Mouse (Mus musculus) MEL (cell line): ENCODE measurements around the gene Hist1h1b. TPM values are rescaled to one million over a fixed set of nuclear protein-coding genes. Genes with fewer than 3 reads are reported as not detected.
"Not testable (repeated sequence)": the region's sequence is repeated elsewhere in the genome, so short reads cannot be mapped to it uniquely, and the experiment has no call there.

ENCODE experiments used
- DNase-seq: peaks from one replicate; pipeline ENCODE4 v3.0.0; 2011; ENCODE audit warnings: low read depth, low spot score
- H3K27ac ChIP-seq: 2 replicates; pipeline ENCODE4 v1.5.1; 2012; ENCODE audit warnings: low read depth, mild to moderate bottlenecking, control low read depth, low read length, moderate library complexity; ENCODE audit not compliant: control insufficient read depth
- H3K27me3 ChIP-seq, 2 experiments: fragments of 150-350 bp in 1 of 2; sonication (generic) in 1 of 2; 2 replicates each; pipeline ENCODE4 v1.6.1; 2012; ENCODE audit warnings: low read length in 2 of 2, mild to moderate bottlenecking in 2 of 2, improper control_type of control experiment in 1 of 2, moderate library complexity in 1 of 2; ENCODE audit not compliant: insufficient read depth in 2 of 2, control insufficient read depth in 1 of 2
- H3K36me3 ChIP-seq, 2 experiments: 2 replicates each; pipeline ENCODE4 v1.6.1; 2012 to 2014; ENCODE audit warnings: low read length in 2 of 2, improper control_type of control experiment in 1 of 2, inconsistent platforms in 1 of 2, mild to moderate bottlenecking in 1 of 2; ENCODE audit not compliant: insufficient read depth in 2 of 2, control insufficient read depth in 1 of 2
- H3K4me1 ChIP-seq, 2 experiments: fragments of 150-350 bp in 1 of 2; sonication (generic) in 1 of 2; 2 replicates each; pipeline ENCODE4 v1.6.1; 2012; ENCODE audit warnings: low read length in 2 of 2, improper control_type of control experiment in 1 of 2, mild to moderate bottlenecking in 1 of 2; ENCODE audit not compliant: insufficient read depth in 2 of 2, control insufficient read depth in 1 of 2
- H3K4me3 ChIP-seq, 2 experiments: fragments of 150-350 bp in 1 of 2; sonication (generic) in 1 of 2; 2 replicates each; pipeline ENCODE4 v1.5.1; 2012; ENCODE audit warnings: low read depth in 2 of 2, low read length in 2 of 2, mild to moderate bottlenecking in 2 of 2, moderate library complexity in 2 of 2, control low read depth in 1 of 2, improper control_type of control experiment in 1 of 2; ENCODE audit not compliant: control insufficient read depth in 1 of 2, insufficient read depth in 1 of 2
- H3K79me2 ChIP-seq: 2 replicates; pipeline ENCODE4 v1.6.1; 2012; ENCODE audit warnings: mild to moderate bottlenecking, low read length, moderate library complexity; ENCODE audit not compliant: control insufficient read depth, poor library complexity, insufficient read depth
- H3K9ac ChIP-seq: 2 replicates; pipeline ENCODE4 v1.6.1; 2012; ENCODE audit warnings: low read depth, mild to moderate bottlenecking, control low read depth, low read length, moderate library complexity; ENCODE audit not compliant: control insufficient read depth, poor library complexity, severe bottlenecking
- H3K9me3 ChIP-seq: fragments of 150-350 bp; sonication (generic); replicated peaks from 2 replicates; pipeline ENCODE4 v1.6.1; 2012; ENCODE audit warnings: mild to moderate bottlenecking, low read length, improper control_type of control experiment, moderate library complexity; ENCODE audit not compliant: insufficient read depth
- NELFE ChIP-seq: IDR thresholded peaks from 2 replicates; pipeline ENCODE4 v1.6.1; 2011; ENCODE audit warnings: low read depth, low read length, improper control_type of control experiment
- POLR2A ChIP-seq, 2 experiments: IDR thresholded peaks; 2 replicates each; pipeline ENCODE4 v1.6.1; 2011 to 2012; ENCODE audit warnings: low read length in 2 of 2, mild to moderate bottlenecking in 2 of 2, control low read depth in 1 of 2, improper control_type of control experiment in 1 of 2, low read depth in 1 of 2, moderate library complexity in 1 of 2; ENCODE audit not compliant: control insufficient read depth in 1 of 2, insufficient read depth in 1 of 2, poor library complexity in 1 of 2
- ZMIZ1 ChIP-seq: IDR thresholded peaks from 2 replicates; pipeline ENCODE4 v1.6.1; 2012; ENCODE audit warnings: low read depth, mild to moderate bottlenecking, inconsistent platforms, low read length, improper control_type of control experiment, moderate library complexity
- polyA plus RNA-seq, 2 experiments: library from polyadenylated mRNA; stranded (reverse) in 1 of 2; unstranded in 1 of 2; fragments of >175 nt in 1 of 2; fragments of >200 nt in 1 of 2; gene quantifications; 2 replicates each; pipeline versions ENCODE4 v1.2.1 to v1.2.4; 2012; ENCODE audit warnings: low replicate concordance in 2 of 2, low read depth in 1 of 2; ENCODE audit not compliant: insufficient read length in 2 of 2, insufficient read depth in 1 of 2, missing spikeins in 1 of 2
- total RNA-seq: library from RNA; depleted of rRNA; stranded (reverse); fragments of 300-350 nt; gene quantifications from 2 replicates; pipeline ENCODE4 v1.2.3, GENCODE M21; 2012

The Hist1h1b gene
- total and polyA plus RNA-seq, 3 experiments: 2.9 to 1,140 TPM; not detected in 1

- not testable (repeated sequence) for DNase-seq
Observed at GRCm38 (mm10) chr13:21812092-21812491, 31.7 kb upstream of the Hist1h1b start.

GRCm38 (mm10) chr13:21811539-21811938 is 31.1 kb upstream of the Hist1h1b start, which contains the start of gene Hist1h4m:
Hist1h4m (plus strand) TSS chr13:21811746.
- H3K9me3 ChIP-seq, H3K4me1 ChIP-seq, H3K36me3 ChIP-seq, H3K4me3 ChIP-seq, H3K27me3 ChIP-seq, DNase-seq, H3K79me2 ChIP-seq: not testable (repeated sequence)
- peak within 1 kb of the TSS; percentile 69 for H3K27ac ChIP-seq
- H3K9ac ChIP-seq: 0 out of 2 replicates have a peak within 1 kb of the TSS, but pooled peaks have one; percentile 29

More at GRCm38 (mm10) chr13:21812092-21812491, 31.7 kb upstream of the Hist1h1b start:
- not testable (repeated sequence) for H3K79me2 ChIP-seq, H3K4me3 ChIP-seq, H3K9me3 ChIP-seq, H3K27me3 ChIP-seq
- peak overlapping the region; percentile 69 for H3K27ac ChIP-seq
- TF ChIP-seq POLR2A (IDR thresholded peaks at IDR 0.05; ENCODE audit: control insufficient read depth in 1 of 2, insufficient read depth in 1 of 2, low read depth in 1 of 2, low read length in 2 of 2, poor library complexity in 1 of 2): peak; percentile 46 to 59; a peak in 2 of 4 replicates
- TF ChIP-seq NELFE: peak; percentile 39; the same call in 1 of the 2 replicates
- peak; percentile 69; the same call in 1 of the 2 replicates for TF ChIP-seq ZMIZ1
- TF ChIP-seq, all 39 proteins: peak for 3; not testable (repeated sequence) for 36
- H3K4me1 ChIP-seq, H3K36me3 ChIP-seq: not testable (repeated sequence)
- 0 out of 2 replicates have a peak overlapping the region, but pooled peaks have one; percentile 29 for H3K9ac ChIP-seq

GRCm38 (mm10) chr13:21811074-21811473 is 30.6 kb upstream of the Hist1h1b start:
- H3K4me1 ChIP-seq, H3K27me3 ChIP-seq, H3K27ac ChIP-seq, H3K36me3 ChIP-seq, H3K9me3 ChIP-seq, H3K4me3 ChIP-seq, DNase-seq, H3K79me2 ChIP-seq, H3K9ac ChIP-seq: not testable (repeated sequence)

- H3K9ac ChIP-seq, DNase-seq, H3K9me3 ChIP-seq, H3K4me1 ChIP-seq, H3K36me3 ChIP-seq, H3K27ac ChIP-seq, H3K79me2 ChIP-seq, H3K27me3 ChIP-seq, H3K4me3 ChIP-seq: not testable (repeated sequence)
Observed at GRCm38 (mm10) chr13:21810073-21810472, 29.6 kb upstream of the Hist1h1b start, which contains the start of the genes Hist1h2bq and Hist1h2ao. Hist1h2bq (minus strand) TSS chr13:21810197. Hist1h2ao (plus strand) TSS chr13:21810465.

- H3K9ac ChIP-seq, H3K4me3 ChIP-seq, H3K27ac ChIP-seq, H3K79me2 ChIP-seq, H3K4me1 ChIP-seq, H3K27me3 ChIP-seq, DNase-seq, H3K36me3 ChIP-seq, H3K9me3 ChIP-seq: not testable (repeated sequence)
Observed at GRCm38 (mm10) chr13:21803058-21803457, 22.6 kb upstream of the Hist1h1b start.

- not testable (repeated sequence) for H3K4me1 ChIP-seq, H3K9ac ChIP-seq, H3K79me2 ChIP-seq, H3K4me3 ChIP-seq, H3K27ac ChIP-seq, DNase-seq, H3K36me3 ChIP-seq, H3K9me3 ChIP-seq, H3K27me3 ChIP-seq
Observed at GRCm38 (mm10) chr13:21797163-21797562, 16.7 kb upstream of the Hist1h1b start.
